Mouse (Mus musculus): ENCODE measurements around the gene Rnf220. TPM values are rescaled to one million over a fixed set of nuclear protein-coding genes. Genes with fewer than 3 reads are reported as not detected.

The Rnf220 gene
- total RNA-seq (2021) = 83.6 and 102 TPM in 2 replicates
- long read RNA-seq, transcript Rnf220-212 (11 exons, 1,949 nt) = major isoform, 25 of 85 reads
- long read RNA-seq, partial matches to known transcripts = 23 of 85 reads
- long read RNA-seq, other reads (novel, unspliced or antisense) = 35 of 85 reads

- DNase-seq = peak; percentile 54
Measured at GRCm38 (mm10) chr4:117496482-117497165, at the start of gene Rnf220. Rnf220 (minus strand) TSS chr4:117497052.

DNA sequence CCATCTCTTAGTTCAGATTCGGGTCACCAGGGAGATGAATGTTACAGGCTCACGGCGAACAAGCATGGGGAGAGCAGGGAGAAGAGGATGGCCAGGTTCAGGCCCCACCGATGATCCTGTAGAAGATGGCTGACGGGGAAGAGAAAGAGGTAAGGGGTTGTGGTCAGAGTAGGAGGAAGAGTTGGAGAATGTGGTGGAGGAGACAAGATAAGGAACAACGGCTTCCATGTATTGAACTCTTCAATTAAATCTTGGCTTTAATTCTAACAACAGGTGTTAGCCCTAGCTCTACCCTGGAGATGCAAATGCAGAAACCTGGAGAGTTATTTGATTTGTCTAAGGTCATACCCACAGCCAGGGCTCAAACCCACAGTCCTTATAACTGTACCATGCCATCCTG lies 49.8 kb upstream of the Rnf220 start:
- DNase-seq = no peak

- DNase-seq = no peak
Measured at GRCm38 (mm10) chr4:117545448-117545847, 48.6 kb upstream of the Rnf220 start.

DNA sequence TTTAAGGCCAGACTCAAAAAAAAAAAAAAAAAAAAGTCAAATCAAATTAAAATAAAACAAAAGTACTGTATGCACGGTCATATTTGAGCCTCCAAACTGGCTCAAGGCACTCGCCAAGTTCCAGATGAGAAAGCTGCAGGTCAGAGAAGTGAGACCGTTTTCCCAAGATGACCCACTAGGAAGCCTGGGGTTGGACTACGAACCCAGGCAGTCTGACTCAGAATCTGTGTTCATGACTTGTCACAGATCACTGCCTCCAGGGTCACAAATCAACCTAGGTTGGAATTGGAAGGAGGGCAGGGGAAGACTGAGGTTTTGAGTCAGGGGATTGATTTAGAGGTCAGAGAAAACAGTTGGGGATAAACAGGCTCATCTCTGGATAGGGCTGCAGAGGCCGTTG lies 43.7 kb upstream of the Rnf220 start:
- DNase-seq = no peak

- DNase-seq = no peak
Measured at GRCm38 (mm10) chr4:117539329-117539980, 42.6 kb upstream of the Rnf220 start.

- DNase-seq = no peak
Measured at GRCm38 (mm10) chr4:117537002-117537401, 40.1 kb upstream of the Rnf220 start.

GRCm38 (mm10) chr4:117535496-117536200 lies 38.8 kb upstream of the Rnf220 start:
- no peak for DNase-seq

DNA sequence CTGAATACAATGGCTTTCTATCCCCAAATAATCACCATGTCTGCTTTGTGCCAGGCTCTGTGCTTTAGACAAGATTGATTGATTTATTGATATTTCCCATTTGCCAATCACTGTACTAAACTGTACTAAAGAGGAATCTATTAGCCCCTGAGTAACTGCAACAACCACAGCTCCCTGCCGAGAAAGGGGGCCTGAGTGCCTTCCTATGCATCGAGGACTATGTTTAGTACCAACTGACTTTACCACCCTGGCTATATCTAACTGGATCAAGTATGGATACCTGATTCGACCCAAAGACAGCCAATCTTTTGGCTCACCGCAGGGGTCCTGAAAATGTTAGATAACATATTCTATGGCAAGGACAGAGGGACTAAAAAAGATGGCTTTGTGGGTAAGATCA lies 33.0 kb upstream of the Rnf220 start:
- DNase-seq = no peak

- peak; percentile 61 for DNase-seq
Measured at GRCm38 (mm10) chr4:117527952-117528351, 31.1 kb upstream of the Rnf220 start.

GRCm38 (mm10) chr4:117527116-117527899 lies 30.5 kb upstream of the Rnf220 start:
- DNase-seq = no peak

GRCm38 (mm10) chr4:117525990-117526389 lies 29.1 kb upstream of the Rnf220 start:
- no peak for DNase-seq

- DNase-seq = no peak
Measured at GRCm38 (mm10) chr4:117521350-117521749, 24.5 kb upstream of the Rnf220 start.

DNA sequence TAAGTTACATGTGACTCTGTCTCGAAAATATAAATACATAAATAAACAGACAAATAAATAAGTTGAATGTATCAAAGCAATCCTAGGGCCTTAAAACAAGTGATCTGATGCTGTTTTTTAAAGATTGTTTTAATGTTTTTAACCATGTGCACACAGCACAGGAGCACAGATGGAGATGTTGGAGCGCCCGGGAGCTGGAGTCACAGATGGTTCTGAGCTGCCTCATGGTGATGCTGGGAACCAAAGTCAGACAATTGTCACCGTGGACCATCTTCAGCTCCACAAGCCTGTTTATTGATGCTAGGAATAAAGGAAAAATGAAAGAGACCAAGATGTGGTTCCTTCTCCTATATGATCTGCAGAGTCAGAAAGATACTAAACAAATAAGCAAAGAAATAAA lies 21.4 kb upstream of the Rnf220 start:
- no peak for DNase-seq

- DNase-seq = no peak
Measured at GRCm38 (mm10) chr4:117499043-117499442, 2.2 kb upstream of the Rnf220 start.

DNA sequence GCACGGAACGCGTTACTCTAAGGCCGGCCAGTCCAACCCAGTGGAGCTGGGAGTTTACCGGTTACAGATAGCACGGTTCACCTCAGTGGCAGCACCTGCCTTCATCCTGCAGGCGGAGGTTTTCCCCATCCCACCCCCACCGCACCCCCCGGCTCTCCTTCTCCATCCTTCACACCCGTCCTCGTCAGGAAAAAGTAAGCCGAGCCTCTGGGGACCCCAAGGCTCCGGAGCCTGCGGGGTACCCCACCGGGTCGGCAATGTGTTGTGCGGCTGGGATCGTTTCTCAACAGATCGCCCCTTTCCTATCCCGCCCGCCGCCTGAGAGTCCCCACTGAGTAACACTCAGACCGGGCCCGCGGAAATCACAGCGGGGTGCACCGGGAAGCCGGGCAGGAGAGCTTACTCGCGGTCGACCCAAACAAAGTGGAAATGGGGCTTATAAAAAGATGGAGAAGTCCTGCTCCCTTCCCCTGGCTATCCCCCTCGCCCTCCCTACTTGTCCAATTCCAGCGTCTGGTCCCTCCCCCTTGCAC lies 917 bp downstream of the Rnf220 start:
- peak; percentile 40 for DNase-seq

DNA sequence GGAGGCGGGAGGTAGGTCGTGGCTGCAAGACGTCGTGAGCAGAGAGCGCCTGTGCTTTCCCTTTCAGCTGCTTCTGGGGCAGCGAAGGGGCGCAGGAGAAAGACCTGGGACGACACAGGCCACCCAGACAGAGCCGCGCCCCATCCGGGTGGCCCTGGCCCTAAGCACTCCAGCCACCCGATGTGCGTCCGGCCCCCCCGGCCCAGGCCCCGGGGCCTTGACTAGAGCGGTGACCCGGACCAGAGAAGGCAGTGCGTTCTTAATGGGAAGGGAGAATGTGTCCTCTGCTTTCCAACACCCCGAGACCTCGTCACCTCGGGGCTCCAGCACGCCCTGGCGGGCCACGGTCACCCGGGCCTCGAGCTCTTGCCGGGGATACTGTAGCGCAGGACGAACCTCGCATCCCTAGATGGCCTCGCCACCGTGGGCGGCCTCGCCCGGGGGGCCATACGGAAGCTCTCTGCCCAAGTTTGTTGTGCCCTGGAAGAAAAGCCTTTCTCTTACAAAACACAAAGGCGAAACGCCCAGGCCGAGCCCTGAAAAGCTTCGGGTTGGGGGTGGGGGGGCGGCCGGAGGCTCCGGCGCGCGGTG lies 1.8 kb downstream of the Rnf220 start:
- DNase-seq = peak; percentile 18

GRCm38 (mm10) chr4:117493905-117494851 lies 2.7 kb downstream of the Rnf220 start:
- DNase-seq = peak; percentile 30

DNA sequence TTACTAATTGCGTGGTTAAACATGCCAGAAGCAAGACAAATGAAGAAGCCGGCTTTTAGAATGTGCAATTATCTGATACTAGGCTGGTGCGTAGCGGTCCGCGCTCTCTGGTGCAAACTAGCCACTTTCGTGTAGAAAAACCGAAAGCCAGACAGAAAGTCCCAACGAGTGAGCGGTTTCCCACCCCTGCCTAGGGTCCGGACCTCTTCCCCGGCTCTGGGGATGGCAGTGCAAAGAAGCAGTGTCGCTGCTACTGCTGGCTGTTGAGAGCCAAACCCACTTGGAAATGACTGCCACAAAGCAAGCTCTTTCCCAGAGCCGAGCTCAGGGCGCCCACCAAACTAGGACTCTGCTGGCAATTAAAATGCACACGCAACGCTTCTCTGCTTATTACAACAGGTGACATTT lies 3.7 kb downstream of the Rnf220 start:
- no peak for DNase-seq

- no peak for DNase-seq
Measured at GRCm38 (mm10) chr4:117491840-117492239, 5.0 kb downstream of the Rnf220 start.

DNA sequence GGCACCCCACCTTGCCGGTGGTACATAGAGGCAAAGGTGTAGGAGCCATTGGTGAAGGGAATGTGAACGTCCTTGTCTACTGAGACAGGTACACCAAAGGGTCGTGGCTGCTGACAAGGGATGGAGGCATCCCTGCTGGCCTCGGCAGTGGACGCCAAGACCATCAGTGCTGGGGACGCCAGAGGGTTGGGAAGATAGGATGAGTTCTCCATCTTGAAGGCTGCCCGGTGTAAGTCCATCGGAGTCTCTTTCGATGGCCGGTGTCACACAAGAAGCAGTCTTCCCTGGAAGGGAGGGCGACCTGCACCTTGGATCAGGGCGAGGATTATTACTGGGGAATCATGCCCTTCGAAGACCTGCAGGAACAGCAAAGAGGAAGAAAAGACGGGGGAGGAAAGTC lies 6.9 kb downstream of the Rnf220 start:
- DNase-seq = no peak

Measured in adrenal gland, postnatal 25 days (tissue).